Mouse (Mus musculus): ENCODE results near the gene Ccdc85c.

DNA sequence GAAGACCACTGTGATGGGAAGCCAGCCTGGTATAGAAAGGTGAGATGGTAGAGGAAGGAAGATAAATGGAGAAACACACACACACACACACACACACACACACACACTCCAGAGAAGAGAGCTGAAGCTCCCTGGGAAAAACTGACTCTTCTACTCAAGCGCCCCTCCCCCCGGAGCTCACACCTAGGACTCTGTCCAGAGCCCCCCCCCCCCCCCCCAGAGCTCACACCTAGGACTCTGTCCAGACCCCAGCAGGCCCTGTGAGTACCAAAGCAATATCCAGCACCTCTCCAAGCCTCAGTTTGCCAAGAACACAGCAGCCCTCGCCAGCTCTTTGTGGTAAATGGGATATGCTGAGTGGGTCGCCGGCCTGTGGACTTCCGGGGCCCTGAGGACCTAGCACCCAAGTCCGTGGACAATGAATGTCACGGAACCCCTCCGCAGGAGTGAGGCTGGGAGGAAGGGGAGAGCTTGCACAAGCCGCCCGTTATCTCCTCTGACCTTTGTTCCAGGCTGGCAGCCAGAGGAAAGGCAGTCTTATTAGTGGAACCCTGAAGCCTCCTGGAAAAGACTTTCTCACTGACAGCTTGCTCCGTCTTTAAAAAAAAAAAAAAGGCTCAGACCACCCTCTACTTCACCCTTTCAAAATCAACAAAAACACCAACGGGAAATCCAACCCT lies 4.8 kb downstream of the Ccdc85c start:
- TF ChIP-seq CTCF (IDR thresholded peaks at IDR 0.05; ENCODE audit: low read depth) (no peak), EP300 (IDR thresholded peaks at IDR 0.05; ENCODE audit: low read depth) (no peak)
